Mouse (Mus musculus) frontal cortex, postnatal 14 days (tissue): ENCODE measurements around the gene Exoc2.

Experiments used
- DNase-seq, 2 experiments: peaks; one replicate each; pipeline ENCODE4 v3.0.0; 2022; ENCODE audit warnings: low spot score in 2 of 2

The Exoc2 gene

DNA sequence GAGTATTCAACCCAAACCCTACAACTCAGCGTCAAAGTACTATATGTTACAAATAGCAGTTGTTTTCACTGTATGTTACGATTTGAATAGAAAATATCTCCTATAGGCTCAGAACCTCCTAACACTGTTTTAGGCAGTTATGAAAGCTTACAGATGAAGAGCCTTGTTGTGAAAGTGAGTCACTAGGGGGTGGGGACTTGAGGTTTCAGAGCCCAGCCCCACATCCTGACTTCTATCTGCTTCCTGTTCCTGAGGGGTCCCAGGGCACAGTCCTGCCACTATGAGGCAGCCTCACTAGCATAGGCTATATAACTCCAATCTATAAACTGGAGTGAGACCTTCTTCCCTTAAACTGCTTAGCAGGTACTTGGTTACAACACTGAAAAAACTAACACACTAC lies 1.8 kb downstream of the Exoc2 start:
- DNase-seq = no peak

DNA sequence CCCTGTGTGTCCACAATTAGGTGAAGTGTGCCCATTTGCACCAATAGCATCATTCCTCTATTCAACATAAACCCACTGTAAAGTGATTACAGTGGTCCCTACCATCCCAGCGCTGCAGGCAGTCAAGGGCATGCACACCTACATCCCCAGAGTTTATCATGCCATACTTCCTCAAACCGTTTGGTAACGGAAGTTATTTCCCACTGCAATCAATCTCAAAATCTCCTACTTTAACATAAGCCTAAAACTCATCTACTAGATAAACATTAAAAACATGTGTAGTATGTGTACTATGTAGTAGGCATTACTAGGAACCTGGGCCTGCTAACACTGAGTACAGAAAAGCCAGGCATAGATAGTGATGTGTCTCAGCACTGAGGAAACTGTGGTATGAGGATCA lies 2.8 kb downstream of the Exoc2 start:
- DNase-seq = no peak

DNA sequence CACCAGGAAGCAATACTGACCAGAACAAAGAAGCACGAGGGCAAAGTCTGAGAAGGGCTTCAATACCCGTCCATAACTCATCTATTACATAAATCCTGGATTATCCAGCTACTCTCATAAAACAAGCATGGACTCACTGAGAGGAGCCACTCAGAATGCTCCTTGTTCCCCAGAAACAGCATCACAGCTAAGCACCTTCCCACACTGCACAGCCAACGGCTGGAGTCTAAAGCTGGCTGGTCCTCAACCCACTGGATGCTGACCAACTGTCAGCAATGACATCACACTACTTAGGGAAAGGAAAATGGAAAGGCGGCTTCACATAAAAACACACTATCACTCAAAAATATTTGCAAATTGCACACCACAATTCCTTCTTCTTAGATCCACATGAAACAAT lies 5.6 kb downstream of the Exoc2 start:
- DNase-seq = no peak

DNA sequence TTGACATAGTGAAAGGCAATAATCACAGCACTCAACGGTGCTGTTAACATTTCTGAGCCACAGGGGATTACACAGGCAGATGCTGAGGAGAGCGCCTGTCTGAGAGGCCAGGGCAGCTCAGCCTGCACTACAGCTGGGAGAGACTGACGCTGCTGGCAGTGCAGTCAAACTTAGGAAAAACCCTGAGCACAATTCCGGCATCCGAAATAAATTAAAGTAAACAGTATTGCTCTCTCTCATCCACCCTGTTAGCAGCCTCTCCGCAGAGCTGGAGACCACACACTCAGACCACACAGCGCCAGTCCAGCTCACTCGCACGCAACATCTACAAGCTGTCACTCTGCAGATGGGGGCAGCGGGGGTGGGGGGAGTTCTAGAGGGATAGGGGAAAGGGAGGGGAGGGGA lies 7.4 kb downstream of the Exoc2 start:
- DNase-seq = no peak

DNA sequence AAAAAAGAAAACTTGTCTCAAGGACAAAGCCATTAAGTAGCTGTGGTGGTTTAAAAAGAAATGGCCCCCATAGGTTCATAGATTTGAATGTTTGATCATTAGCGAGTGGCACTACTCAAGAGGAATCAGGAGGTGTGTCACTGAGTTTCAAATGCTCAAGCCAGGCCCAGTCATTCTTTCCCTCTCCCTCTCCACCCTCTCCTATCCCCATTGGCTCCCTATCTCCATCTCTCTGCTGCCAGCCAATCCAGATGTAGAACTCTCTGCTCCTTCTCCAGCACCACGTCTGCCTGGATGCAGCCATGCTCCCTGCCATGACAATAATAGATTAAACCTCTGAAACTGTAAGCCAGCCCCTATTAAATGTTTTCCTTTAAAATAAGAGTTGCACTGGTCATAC lies 12.0 kb downstream of the Exoc2 start:
- DNase-seq = no peak

DNA sequence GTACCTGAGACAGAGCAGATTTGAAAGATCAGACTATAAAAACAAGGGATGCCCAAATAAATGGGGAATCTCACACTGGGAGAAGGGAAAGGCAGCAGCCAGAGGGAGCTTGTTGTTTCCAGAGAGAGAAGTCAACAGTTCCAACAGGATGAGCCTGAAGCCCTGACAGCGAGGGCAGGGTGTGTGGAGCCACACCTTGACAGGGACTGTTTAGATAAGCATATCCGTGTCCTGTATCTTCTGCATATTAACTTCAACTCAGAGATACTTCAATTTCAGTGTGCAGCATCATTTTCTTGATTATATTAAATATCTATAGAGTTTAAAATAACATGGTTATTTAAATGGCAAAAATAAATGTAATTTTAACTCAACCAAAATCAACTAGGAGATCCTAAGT lies 13.2 kb downstream of the Exoc2 start:
- no peak for DNase-seq

DNA sequence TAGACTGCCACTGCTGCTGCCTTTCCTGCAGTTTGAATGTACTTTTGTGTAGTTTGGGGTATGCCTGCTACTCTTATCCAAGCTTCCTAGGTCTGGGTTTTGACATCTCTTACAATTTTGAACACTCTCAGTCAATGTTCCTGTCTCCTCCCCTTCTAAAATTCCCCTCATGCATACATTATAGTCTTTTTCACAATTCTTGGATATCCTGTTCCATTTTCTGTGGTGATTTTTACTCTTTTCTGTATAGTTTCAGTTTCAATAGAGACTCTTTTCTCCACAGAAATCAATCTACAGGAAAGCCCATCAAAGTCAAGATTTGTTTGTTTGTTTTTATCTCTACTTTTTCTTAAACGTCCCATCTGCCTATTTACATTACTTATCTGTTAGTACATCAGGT lies 20.3 kb downstream of the Exoc2 start:
- DNase-seq = no peak

DNA sequence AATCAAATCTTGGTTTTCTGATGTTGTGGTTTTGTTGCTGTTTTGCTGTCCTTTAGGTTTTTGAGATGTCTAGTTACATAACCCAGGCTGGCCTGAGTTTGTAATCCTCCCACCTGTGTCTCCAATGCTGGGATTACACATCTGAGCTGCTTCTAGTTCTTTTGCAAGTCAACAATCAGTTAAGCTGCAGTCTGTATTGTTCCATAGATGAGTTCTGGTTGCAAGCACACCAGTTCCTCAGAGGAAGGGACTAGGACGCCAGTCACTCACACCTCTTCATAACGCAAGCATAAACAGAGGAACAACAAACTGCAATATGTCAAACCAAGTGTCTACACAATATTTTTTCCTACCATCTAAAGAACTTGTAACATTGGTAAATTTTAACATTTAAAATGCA lies 21.8 kb downstream of the Exoc2 start:
- DNase-seq = no peak

DNA sequence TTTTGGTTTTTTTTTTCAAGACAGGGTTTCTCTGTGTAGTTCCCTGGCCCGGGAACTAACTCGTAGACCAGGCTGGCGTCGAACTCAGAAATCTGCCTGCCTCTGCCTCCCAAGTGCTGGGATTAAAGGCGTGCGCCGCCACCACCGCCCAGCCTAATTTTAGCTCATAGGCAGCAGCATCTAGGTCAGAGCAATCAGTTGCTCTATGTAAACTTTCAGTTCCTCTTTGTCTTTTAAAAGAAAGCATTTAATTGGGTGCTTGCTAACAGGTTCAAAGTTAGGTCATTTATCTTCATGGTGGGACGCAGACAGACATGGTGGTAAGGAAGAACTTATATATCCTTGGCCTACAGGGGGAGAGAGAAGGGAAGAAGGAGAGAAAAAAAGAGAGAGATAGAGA lies 24.7 kb downstream of the Exoc2 start:
- no peak for DNase-seq

DNA sequence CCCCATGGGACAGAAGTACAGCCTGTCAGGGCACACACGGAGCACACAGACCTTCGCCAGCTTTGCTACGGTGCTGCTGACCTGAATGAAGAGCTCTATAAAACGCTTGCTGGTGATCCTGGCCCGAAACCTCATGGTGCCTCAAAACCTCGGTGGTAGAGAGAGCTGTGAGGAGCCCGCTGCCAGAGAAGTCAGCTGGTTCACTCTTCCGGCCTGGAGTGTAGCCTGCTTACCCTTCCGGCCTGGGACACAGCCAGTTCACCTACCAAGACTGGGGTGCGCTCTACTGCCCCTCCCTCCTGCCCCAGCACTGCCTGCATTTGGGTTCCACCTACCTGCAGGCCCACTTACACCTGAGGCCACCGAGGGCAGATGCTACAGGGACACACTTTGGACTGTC lies 26.4 kb downstream of the Exoc2 start, which contains the start of gene Hus1b:
Gene Hus1b (minus strand): TSS at position 220 of the 400 bp plus-strand sequence.
- DNase-seq = no peak

DNA sequence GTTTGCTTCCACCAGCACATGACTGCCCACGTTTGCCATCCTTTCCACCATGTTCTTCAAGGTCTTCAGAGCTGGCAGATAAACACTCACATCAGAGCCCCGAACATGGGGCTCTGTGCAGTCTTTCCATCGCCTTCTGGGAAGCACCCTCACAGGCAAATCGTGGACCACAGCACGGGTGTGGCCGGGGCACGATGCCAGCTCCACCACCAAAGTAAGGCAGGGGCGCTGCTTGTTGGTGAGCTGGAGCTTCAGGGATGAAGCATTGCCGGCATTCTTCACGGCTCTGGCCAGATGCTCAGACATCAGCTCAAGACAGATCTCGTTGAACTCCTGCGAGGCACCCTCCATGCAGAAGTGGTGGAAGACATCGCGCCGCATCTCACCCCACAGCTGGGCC lies 26.8 kb downstream of the Exoc2 start:
- DNase-seq = no peak

DNA sequence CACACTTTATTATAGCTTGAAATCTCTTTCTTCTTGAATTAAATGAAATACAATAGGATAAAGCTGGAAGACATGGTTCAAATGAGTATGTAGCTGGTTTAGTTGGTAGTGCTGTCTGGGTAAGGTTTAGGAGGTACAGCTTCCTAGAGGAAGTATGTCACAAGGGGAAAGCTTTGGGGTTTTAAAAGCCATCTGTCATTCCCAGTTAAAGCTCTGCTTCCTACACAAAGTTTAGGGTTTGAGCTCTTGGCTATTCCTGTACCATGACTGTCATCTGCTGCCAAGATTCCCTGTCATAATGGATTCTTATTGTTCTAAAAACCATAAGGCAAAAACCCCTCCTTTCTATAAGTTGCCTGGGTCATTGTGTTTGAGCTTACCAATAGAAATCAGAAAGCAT lies 28.1 kb downstream of the Exoc2 start:
- no peak for DNase-seq

DNA sequence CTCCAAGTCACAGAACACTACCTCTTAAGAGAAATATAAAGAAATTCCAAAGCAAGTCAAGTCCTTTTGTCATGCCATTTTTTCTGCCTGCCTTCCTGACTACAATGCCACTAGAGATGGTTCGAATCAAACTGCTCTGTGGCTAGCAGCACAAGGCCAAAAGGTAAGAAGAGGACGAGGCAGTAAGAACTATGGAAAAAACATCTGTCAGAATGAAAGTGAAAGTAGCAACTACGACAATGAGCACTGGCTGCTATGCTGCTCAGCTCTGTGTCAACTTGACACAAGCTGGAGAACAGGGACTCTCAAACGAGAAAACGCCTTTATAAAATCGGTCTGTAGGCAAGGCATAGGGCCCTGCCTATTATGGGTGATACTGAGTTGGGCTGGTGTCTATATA lies 40.9 kb downstream of the Exoc2 start:
- no peak for DNase-seq

DNA sequence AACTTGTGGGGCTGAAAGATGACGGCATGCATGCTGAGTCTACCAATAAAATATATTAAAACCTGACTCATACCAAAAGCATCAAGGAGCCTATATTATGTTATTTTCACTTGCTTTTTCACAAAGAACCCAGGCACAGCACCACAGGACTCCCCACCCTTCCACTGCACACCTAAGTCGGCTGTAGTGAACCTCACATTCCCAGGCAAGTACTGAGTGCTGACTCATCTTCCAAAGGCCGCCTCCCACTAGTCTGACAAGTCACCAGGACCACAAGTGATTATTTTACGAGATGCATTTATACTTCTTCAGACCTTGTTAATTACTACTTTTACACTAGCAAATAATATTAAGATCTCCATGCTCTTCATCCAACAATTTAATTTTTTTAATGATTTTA lies 42.3 kb downstream of the Exoc2 start:
- no peak for DNase-seq

DNA sequence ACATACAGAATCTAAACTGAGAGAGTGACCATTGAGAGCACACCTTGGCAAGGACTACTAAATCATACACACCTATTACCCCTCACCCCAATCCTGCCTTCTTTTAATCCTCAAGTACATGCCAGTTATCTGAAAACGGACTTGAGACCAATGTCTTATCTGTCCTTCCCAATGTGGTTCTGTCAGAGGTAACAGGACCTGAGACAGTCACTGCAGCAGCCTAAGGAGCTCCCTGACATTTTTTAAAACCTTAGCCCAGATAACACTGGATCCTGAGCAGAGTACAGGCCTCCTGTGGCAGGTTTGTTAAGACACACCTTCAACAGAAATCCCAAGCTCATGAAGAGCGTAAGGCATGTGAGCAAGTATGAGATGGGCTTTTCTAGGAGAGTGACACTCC lies 44.8 kb downstream of the Exoc2 start:
- DNase-seq = no peak

DNA sequence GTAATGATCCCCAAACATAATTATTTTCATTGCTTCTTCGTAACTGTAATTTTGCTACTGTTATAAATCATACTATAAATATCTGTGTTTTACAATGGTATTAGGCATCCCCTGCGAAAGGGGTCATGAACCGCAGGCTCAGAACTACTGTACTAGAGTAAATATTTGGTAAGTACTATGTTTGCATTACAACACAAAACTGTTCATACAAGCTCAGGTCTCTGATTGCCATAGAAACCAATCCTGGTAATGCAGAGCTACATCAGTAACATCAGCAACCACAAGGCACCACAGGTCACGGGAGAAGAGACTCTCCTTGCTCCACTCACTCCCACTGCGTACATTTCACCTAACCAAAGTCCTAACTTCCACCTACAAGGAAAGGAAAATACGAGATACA lies 49.6 kb downstream of the Exoc2 start:
- DNase-seq = no peak

DNA sequence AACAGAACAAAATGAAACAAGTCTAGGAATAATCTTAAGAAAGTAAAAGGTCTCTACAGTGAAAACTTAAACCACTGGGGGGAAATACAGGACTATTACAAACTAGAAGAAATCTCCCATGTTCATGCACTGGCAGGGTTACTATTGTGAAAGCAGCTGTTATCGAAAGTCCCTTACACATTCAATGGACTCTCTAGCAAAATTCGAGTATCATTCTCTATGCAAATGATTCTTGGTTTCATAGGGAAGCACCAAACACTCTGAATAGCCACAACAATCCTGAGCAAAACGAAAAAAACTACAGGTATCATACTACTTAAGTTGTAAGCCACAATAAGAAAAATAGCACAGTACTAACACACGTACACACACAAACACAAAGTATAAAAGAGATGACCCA lies 52.0 kb downstream of the Exoc2 start:
- DNase-seq = no peak

DNA sequence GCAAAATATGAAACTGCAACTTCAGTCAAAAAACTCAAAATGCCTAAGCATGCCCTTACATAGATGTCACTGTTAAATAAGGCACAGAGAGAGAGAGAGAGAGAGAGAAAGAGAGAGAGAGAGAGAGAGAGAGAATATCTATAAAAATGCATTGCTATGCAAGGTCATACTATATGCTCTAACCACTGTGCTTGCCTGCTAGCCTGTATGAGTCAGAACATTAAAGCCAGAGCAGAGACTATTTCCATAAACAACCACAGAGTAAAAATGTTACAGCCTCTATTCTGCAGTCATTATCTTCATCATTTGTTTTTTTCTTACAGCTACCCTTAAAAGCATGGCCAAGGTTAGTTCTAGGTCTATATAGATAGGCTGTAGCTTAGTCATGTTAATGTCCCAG lies 60.1 kb downstream of the Exoc2 start:
- no peak for DNase-seq

DNA sequence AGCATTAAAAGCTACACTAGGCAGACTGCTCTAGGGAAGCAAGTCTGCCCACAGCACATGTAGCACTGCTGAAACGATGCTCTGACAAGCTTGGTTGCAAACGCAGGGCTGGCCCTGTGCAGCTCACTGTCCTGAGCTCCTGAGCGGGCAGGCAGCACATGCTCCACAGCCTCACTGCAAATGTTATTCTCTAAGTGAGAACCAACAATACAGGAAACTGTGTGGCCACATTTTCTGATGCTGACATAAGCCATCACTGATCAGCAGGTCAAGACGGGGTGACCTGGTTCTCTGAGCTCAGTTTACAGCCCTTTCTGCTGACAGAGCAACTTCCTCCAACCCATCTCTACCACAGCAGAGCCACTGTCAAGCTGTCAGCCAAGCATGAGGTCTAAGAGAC lies 60.9 kb downstream of the Exoc2 start:
- no peak for DNase-seq

DNA sequence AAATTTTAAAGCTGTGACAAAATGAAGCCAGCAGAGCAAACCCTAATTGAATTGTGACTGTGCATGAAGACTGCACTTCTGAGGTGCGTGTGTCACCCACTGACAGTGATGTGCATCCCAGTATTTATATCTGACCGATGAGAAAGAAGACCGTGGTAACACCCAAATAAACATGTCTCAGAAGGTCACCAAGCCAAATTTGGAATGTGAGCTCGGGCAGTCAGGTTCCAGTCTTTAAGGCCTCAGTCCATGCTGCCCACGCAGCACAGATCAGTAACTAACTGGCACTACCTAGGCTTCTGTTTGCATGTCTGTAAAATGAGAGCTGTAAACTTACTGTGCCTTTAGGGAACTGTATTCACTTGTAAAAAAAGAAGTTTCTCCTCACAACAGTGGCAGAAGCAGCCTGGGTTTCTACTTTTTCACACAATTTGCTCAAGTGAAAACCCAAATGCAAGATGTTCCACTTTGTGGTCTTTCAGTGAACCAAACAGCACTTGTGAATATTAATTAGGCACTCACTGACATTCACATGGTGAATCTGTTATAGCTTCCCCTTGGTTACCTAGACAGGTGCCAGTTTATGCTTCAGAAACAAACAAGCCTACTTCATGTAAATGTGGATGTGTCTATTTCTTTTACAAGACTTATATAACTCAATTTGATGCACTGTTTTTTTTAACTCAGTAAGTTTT lies 61.8 kb downstream of the Exoc2 start:
- DNase-seq = no peak

DNA sequence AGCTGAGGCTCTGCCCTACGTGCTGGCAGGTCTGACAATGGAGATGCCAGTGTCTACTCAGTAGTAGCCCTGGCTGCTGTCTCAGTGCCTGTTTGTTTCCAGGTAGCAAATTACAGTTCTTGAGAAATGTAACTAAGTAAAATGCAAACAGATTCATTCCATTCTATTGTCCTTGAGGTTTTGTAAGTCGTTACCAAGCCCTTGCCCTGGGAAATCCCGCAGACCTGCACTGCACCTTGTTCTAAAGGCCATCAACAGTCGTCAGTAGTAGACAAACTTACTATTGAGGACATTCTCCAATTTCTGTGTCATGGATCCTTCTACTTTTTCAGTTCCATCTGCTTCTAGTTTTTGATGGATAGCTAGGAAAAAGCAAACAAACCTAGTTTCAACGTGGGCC lies 63.0 kb downstream of the Exoc2 start:
- DNase-seq = no peak

DNA sequence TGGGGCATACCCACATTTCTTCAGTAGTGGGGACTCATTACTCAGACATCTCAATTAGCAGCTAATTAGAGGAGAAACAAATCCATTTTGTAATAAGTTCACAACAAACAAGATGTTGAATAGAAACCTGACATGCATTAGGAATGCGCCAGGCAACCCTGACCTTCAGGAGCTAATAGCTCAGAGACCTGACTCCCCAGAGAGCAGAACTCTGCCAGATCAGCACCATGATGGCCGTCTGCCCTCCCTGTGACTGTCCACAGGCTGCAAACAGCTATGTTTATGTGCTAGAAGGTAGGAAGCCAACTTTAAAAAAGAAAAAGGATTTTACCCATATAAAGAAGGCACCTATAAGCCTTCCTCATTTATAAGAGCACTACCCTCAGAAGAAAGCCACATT lies 71.6 kb downstream of the Exoc2 start:
- no peak for DNase-seq

DNA sequence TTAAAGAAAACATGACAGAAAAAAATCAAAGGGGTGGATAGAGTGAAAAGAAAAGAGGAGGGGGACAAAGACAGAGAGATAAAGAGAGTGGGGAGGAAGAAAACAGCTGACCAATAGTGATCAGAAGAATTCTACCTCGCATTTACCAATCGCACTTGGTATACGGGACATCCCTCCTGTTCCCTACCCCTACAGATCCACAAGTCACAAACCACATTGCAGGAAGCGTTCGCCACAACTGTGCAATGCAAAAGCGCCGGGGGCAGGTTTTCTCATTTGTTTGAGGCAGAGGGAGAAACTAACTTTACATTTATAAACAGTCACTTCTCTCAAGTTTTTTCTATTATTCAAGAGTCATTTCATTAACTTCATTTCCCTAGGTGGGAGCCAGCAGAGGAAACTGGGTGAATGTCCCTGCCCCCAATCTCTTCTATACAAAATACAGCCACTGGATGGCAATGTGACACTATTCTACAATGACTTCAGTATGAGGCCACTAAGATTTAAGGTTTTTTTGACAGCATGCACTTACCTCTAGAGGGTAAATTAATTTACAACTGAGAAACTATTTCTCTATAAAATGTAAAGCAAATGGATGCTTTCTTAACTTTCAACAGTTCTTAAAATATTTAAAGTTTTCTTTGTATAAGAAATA lies 72.4 kb downstream of the Exoc2 start:
- DNase-seq = no peak
